Mouse (Mus musculus) heart, adult 2 months (tissue): ENCODE data around the gene Taf1c.

Experiments
- CTCF ChIP-seq: fragments of 200-600 bp; IDR thresholded peaks from 2 replicates; pipeline ENCODE4 v1.8.1; 2022; ENCODE audit warnings: antibody characterized with exemption, mild to moderate bottlenecking, moderate library complexity
- POLR2A ChIP-seq: fragments of 200-500 bp; IDR thresholded peaks from 2 replicates; pipeline ENCODE4 v1.6.1; 2011; ENCODE audit warnings: mild to moderate bottlenecking, low read depth, low read length, control low read depth; ENCODE audit not compliant: insufficient read depth

GRCm38 (mm10) chr8:119612471-119612870 lies 7.4 kb upstream of the Taf1c start, which contains the start of gene Adad2:
- TF ChIP-seq POLR2A (no peak), CTCF (no peak)
